Mouse (Mus musculus) kidney, adult 2 months (tissue): ENCODE data around the gene Cabp4. TPM values are rescaled to one million over a fixed set of nuclear protein-coding genes. Genes with fewer than 3 reads are reported as not detected.

Experiments
- DNase-seq: peaks from one replicate; pipeline ENCODE4 v3.0.0; 2021
- H3K27ac ChIP-seq: fragments of 200-500 bp; 2 replicates; pipeline ENCODE4 v1.5.1; 2012; ENCODE audit warnings: low read depth, low read length, control low read depth, inconsistent platforms; ENCODE audit not compliant: insufficient read depth
- H3K27me3 ChIP-seq: fragments of 200-500 bp; replicated peaks from 2 replicates; pipeline ENCODE4 v1.6.1; 2012; ENCODE audit warnings: mild to moderate bottlenecking, moderate library complexity, low read length, inconsistent platforms; ENCODE audit not compliant: control insufficient read depth, insufficient read depth
- H3K36me3 ChIP-seq: fragments of 200-500 bp; 2 replicates; pipeline ENCODE4 v1.6.1; 2012; ENCODE audit warnings: mild to moderate bottlenecking, moderate library complexity, low read length, inconsistent platforms; ENCODE audit not compliant: control insufficient read depth, insufficient read depth
- H3K4me1 ChIP-seq: fragments of 200-500 bp; 2 replicates; pipeline ENCODE4 v1.6.1; 2011; ENCODE audit warnings: low read length; ENCODE audit not compliant: control insufficient read depth, insufficient read depth
- H3K4me3 ChIP-seq: fragments of 200-500 bp; 2 replicates; pipeline ENCODE4 v1.5.1; 2011; ENCODE audit warnings: mild to moderate bottlenecking, low read depth, low read length, control low read depth; ENCODE audit not compliant: insufficient read depth
- CTCF ChIP-seq: fragments of 200-500 bp; conservative IDR thresholded peaks from 2 replicates; pipeline ENCODE4 v1.5.1; 2011; ENCODE audit warnings: low read depth, mild to moderate bottlenecking, control low read depth, low read length, moderate library complexity, mixed read lengths; ENCODE audit not compliant: insufficient read depth, insufficient read length
- POLR2A ChIP-seq: fragments of 200-500 bp; IDR thresholded peaks from one replicate; pipeline ENCODE4 v1.6.1; 2011; ENCODE audit warnings: low read depth, low read length, control low read depth
- WGBS: fragments of 180-500 bp; shearing (Covaris S2); methylation state at CpG from one replicate; pipeline ENCODE4 v1.1.7; 2018; 5-methylcytosine and 5-hydroxymethylcytosine counted together
- polyA plus RNA-seq: library from polyadenylated mRNA; depleted of rRNA; stranded (reverse); fragments of >200 nt; gene quantifications from 2 replicates; pipeline ENCODE4 v1.2.3, GENCODE M21; 2012

Gene Cabp4
- polyA plus RNA-seq, 1 experiment = 0.20 TPM

- no peak for TF ChIP-seq POLR2A
- no peak for TF ChIP-seq CTCF
Measured at GRCm38 (mm10) chr19:4121097-4121805, 22.6 kb downstream of the Cabp4 start.

GRCm38 (mm10) chr19:4120496-4120895 lies 23.3 kb downstream of the Cabp4 start:
- no peak for DNase-seq
- Histone ChIP-seq H3K36me3 (no peaks in the 10 kb centered on the region), H3K27ac (no peak overlapping the region), H3K27me3 (no peaks in the 10 kb centered on the region), H3K4me1 (peaks cover 4% of the 10 kb centered on the region), H3K4me3 (no peak overlapping the region)
- TF ChIP-seq CTCF = no peak
- no peak for TF ChIP-seq POLR2A
- WGBS = 95% methylated on average over 2 of the region's 2 CpGs

More at GRCm38 (mm10) chr19:4121097-4121805, 22.6 kb downstream of the Cabp4 start:
- Histone ChIP-seq H3K27ac (peak overlapping the region; percentile 68), H3K27me3 (no peaks in the 10 kb centered on the region), H3K4me1 (peaks cover 4% of the 10 kb centered on the region), H3K36me3 (no peaks in the 10 kb centered on the region), H3K4me3 (peak overlapping the region; percentile 52)
- DNase-seq = peak; percentile 99
- WGBS = 3% methylated on average over 38 of the region's 38 CpGs

GRCm38 (mm10) chr19:4119716-4120487 lies 23.9 kb downstream of the Cabp4 start:
- Histone ChIP-seq H3K27me3 (no peaks in the 10 kb centered on the region), H3K36me3 (no peaks in the 10 kb centered on the region), H3K27ac (no peak overlapping the region), H3K4me3 (no peak overlapping the region), H3K4me1 (peaks cover 4% of the 10 kb centered on the region)
- 85% methylated on average over 6 of the region's 6 CpGs for WGBS
- no peak for DNase-seq
- TF ChIP-seq POLR2A (no peak), CTCF (no peak)

- Histone ChIP-seq H3K4me3 (no peak overlapping the region), H3K36me3 (no peaks in the 10 kb centered on the region), H3K27ac (no peak overlapping the region), H3K27me3 (no peaks in the 10 kb centered on the region), H3K4me1 (peaks cover 15% of the 10 kb centered on the region)
- no peak for DNase-seq
- 99% methylated on average over 2 of the region's 2 CpGs for WGBS
- no peak for TF ChIP-seq POLR2A
- TF ChIP-seq CTCF = no peak
Measured at GRCm38 (mm10) chr19:4118350-4118749, 25.5 kb downstream of the Cabp4 start.

- WGBS = 59% methylated on average over 7 of the region's 7 CpGs
- H3K27ac ChIP-seq = no peak overlapping the region
- DNase-seq = no peak
- TF ChIP-seq POLR2A (no peak), CTCF (no peak)
- H3K36me3 ChIP-seq = no peaks in the 10 kb centered on the region
- H3K4me1 ChIP-seq = peaks cover 24% of the 10 kb centered on the region
- H3K27me3 ChIP-seq = no peaks in the 10 kb centered on the region
- H3K4me3 ChIP-seq = no peak overlapping the region
Measured at GRCm38 (mm10) chr19:4117006-4117405, 26.8 kb downstream of the Cabp4 start.

- Histone ChIP-seq H3K27me3 (no peaks in the 10 kb centered on the region), H3K4me1 (peaks cover 24% of the 10 kb centered on the region), H3K4me3 (no peak overlapping the region), H3K36me3 (no peaks in the 10 kb centered on the region), H3K27ac (no peak overlapping the region)
- 89% methylated on average over 11 of the region's 11 CpGs for WGBS
- no peak for TF ChIP-seq CTCF
- TF ChIP-seq POLR2A = no peak
- no peak for DNase-seq
Measured at GRCm38 (mm10) chr19:4115816-4116215, 28.0 kb downstream of the Cabp4 start.

- WGBS = 97% methylated on average over 10 of the region's 10 CpGs
- DNase-seq = no peak
- H3K4me3 ChIP-seq = no peak overlapping the region
- H3K27me3 ChIP-seq = no peaks in the 10 kb centered on the region
- TF ChIP-seq CTCF = no peak
- no peak for TF ChIP-seq POLR2A
- no peak overlapping the region for H3K27ac ChIP-seq
- peaks cover 19% of the 10 kb centered on the region for H3K4me1 ChIP-seq
- no peaks in the 10 kb centered on the region for H3K36me3 ChIP-seq
Measured at GRCm38 (mm10) chr19:4115144-4115543, 28.7 kb downstream of the Cabp4 start.
